Comparison of ENCODE assay signal across 23 mouse cellular contexts in genomic region chr9:101602799-101603198, GRCm38 (mm10).
A peak's percentile ranks its signal among the peaks of the same experiment; 100 is the strongest.
DNase-seq lines count a peak whose midpoint lies in the region; ATAC-seq and TF ChIP-seq lines count a peak whose summit lies in the region.
"Had no signal": no experiment of that assay in that cellular context is flagged by ENCODE, and none has a peak within 500 bp of the region (broad histone marks: within the 10 kb centered on the region; RNA-seq: fewer than 3 reads in every experiment).

No protein-coding gene starts in this region.

- H3K4me1 ChIP-seq in limb, embryonic 12.5 days (replicated peaks), result peaks cover 12% of the 10 kb centered on the region
- H3K4me1 ChIP-seq in forebrain, embryonic 14.5 days (ENCODE audit: control insufficient read depth, insufficient read depth, low read length), result no peaks in the 10 kb centered on the region
- H3K4me1 ChIP-seq: limb, embryonic 15.5 days; liver, embryonic 15.5 days; neural tube, embryonic 12.5 days; stomach, embryonic 15.5 days had no signal

- no peaks in the 10 kb centered on the region for H3K27me3 ChIP-seq in limb, embryonic 12.5 days
- no peaks in the 10 kb centered on the region for H3K27me3 ChIP-seq in forebrain, embryonic 14.5 days (replicated peaks; ENCODE audit: control insufficient read depth, insufficient read depth, low read length)
- H3K27me3 ChIP-seq: heart, embryonic 13.5 days; limb, embryonic 15.5 days; liver, embryonic 15.5 days; neural tube, embryonic 12.5 days; stomach, embryonic 15.5 days had no signal

- no peak for TF ChIP-seq CTCF in layer of hippocampus, adult 2 months (conservative IDR thresholded peaks at IDR 0.05)

- H3K4me2 ChIP-seq in limb, embryonic 12.5 days, result peak overlapping the region; percentile 33; the same call in 1 of the 2 replicates
- no peak overlapping the region for H3K4me2 ChIP-seq in forebrain, embryonic 14.5 days (ENCODE audit: low read length)
- H3K4me2 ChIP-seq: heart, embryonic 13.5 days; hindbrain, embryonic 14.5 days; limb, embryonic 15.5 days; liver, embryonic 15.5 days; midbrain, embryonic 11.5 days; neural tube, embryonic 12.5 days; stomach, embryonic 15.5 days had no signal

- ATAC-seq in limb, embryonic 12.5 days (ENCODE audit: insufficient number of reproducible peaks, insufficient read depth, low FRiP score, low TSS enrichment, low read depth), result peak; percentile 63; the same call in 1 of the 2 replicates
- ATAC-seq in forebrain, embryonic 14.5 days, result no peak

- 6% methylated on average over 6 of the region's 6 CpGs for WGBS in limb, embryonic 12.5 days
- 70% methylated on average over 6 of the region's 6 CpGs for WGBS in forebrain, embryonic 14.5 days

- H3K36me3 ChIP-seq in limb, embryonic 12.5 days, result no peaks in the 10 kb centered on the region
- no peaks in the 10 kb centered on the region for H3K36me3 ChIP-seq in forebrain, embryonic 14.5 days (ENCODE audit: control insufficient read depth, insufficient read depth, low read length)
- H3K36me3 ChIP-seq: heart, embryonic 13.5 days; limb, embryonic 15.5 days; liver, embryonic 15.5 days; neural tube, embryonic 12.5 days; stomach, embryonic 15.5 days had no signal

- peak overlapping the region; percentile 53; the same call in 1 of the 2 replicates for H3K27ac ChIP-seq in limb, embryonic 12.5 days
- no peak overlapping the region for H3K27ac ChIP-seq in forebrain, embryonic 14.5 days (ENCODE audit: low read depth, low read length)
- no peak overlapping the region for H3K27ac ChIP-seq in layer of hippocampus, adult 2 months
- H3K27ac ChIP-seq: heart, embryonic 13.5 days; hindbrain, embryonic 14.5 days; limb, embryonic 15.5 days; liver, embryonic 15.5 days; macrophage; neural tube, embryonic 12.5 days; stomach, embryonic 15.5 days had no signal

- DNase-seq in cerebellum, postnatal 10 days, result peak; percentile 33 to 54
- no peak for DNase-seq in cerebellum, adult 9-11 months
- DNase-seq in retina, embryonic 14.5 days (ENCODE audit: low spot score), result peak; percentile 20
- no peak for DNase-seq in retina, postnatal 1 day
- DNase-seq in forebrain, embryonic 14.5 days (ENCODE audit: low spot score), result no peak
- no peak for DNase-seq in layer of hippocampus, adult 2 months (ENCODE audit: low spot score in 2 of 2)
- DNase-seq: adrenal gland, postnatal 36 days; gastrocnemius, postnatal 14 days; heart, adult 18-20 months; heart, postnatal 36 days; kidney, adult 18-20 months; kidney, postnatal 14 days; thymus, adult 18-20 months; thymus, postnatal 4 days had no signal

- no peak overlapping the region for H3K4me3 ChIP-seq in limb, embryonic 12.5 days (replicated peaks)
- H3K4me3 ChIP-seq in forebrain, embryonic 14.5 days (ENCODE audit: low read depth, low read length), result no peak overlapping the region
- no peak overlapping the region for H3K4me3 ChIP-seq in layer of hippocampus, adult 2 months
- H3K4me3 ChIP-seq: heart, embryonic 13.5 days; limb, embryonic 15.5 days; liver, embryonic 15.5 days; neural tube, embryonic 12.5 days; stomach, embryonic 15.5 days had no signal

- H3K9me3 ChIP-seq in limb, embryonic 12.5 days, result no peaks in the 10 kb centered on the region
- no peaks in the 10 kb centered on the region for H3K9me3 ChIP-seq in forebrain, embryonic 14.5 days (replicated peaks; ENCODE audit: control insufficient read depth, low read length)
- H3K9me3 ChIP-seq: heart, embryonic 13.5 days; limb, embryonic 15.5 days; liver, embryonic 15.5 days; neural tube, embryonic 12.5 days; stomach, embryonic 15.5 days had no signal

- H3K9ac ChIP-seq in limb, embryonic 12.5 days (replicated peaks), result no peak overlapping the region
- no peak overlapping the region for H3K9ac ChIP-seq in forebrain, embryonic 14.5 days (ENCODE audit: low read length)
- H3K9ac ChIP-seq: heart, embryonic 13.5 days; hindbrain, embryonic 14.5 days; limb, embryonic 15.5 days; liver, embryonic 15.5 days; neural tube, embryonic 12.5 days; stomach, embryonic 15.5 days had no signal

Comparison
In these comparisons a context has a peak if more than half of its experiments do, and no peak if none do; other contexts are left out.
1. DNase-seq: peak in cerebellum, postnatal 10 days (2 of 2) and retina, embryonic 14.5 days (single experiment); none in cerebellum, adult 9-11 months (single experiment), retina, postnatal 1 day (single experiment), forebrain, embryonic 14.5 days (single experiment) and layer of hippocampus, adult 2 months (0 of 2).